Mouse (Mus musculus) MEL-GATA-1-ER (cell line): Measurements from ENCODE around the gene Fn3k.

Source experiments
- DNase-seq: peaks from one replicate; pipeline ENCODE4 v3.0.0-alpha.2; 2012; ENCODE audit warnings: low read depth; ENCODE audit errors: extremely low read depth

Gene Fn3k

DNA sequence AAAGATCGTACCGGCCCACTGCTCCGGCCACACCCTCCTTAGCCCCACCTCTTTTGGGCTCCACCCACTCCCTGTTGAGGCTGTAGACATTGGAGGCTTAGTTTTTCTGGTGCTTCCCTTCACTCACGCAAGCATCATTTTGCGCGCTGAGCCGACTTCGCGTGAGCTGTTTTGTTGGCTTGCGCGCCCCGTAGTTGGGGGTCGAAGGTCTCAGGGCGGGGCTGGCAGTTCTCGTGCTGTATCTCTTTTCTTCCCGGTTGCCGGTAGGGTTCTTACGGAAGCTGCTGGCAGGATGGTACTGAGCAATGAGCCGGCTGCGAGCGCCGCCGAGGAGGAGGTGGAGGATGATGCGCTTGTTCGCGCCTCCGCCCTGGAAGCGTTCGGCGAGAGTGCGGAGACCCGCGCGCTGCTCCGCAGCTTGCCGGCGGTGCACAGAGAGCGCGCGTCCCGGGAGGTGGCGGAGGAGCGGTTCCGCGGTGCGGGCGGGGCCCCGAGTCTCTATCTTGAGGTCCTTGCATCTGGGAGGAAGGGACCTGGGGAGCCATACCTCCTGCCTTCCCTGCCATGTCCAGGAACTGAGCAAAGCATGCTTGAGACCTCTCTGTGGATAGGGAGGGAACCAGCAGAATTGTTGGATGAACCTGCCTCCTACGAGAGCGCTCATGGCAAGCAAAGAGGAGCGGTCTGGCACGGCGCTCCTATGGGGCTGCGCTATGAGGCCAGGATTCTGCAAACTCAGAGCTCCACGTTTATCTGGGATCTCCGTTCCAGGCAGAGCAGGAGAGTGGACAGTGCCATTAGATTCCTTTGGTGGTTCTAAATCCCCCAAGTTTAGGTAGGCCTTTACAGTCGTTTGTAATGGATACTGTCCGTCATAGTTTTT lies 17.3 kb downstream of the Fn3k start, which contains the start of gene Tbcd:
Gene Tbcd, plus strand, starts transcription at position 197 of the 883 bp plus-strand sequence.
- DNase-seq = peak; percentile 95

DNA sequence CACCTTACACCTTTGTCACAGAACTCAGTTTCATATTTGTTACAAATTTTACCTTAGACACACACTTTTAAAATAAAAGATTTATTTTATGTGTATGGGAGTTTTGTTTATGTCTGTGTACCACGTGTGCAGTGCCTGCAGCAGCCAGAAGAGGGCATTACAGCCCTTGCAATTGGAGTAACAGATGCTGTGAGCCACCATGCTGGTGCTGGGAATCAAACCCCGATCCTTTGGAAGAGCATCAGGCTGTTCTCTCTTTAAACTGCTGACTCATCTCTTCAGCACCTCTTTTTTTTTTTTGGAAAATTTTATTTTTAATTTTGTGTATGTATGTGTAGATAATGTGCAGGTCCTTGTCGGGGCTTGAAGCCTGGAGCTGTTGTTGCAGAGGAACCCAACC lies 23.2 kb downstream of the Fn3k start:
- DNase-seq = no peak

DNA sequence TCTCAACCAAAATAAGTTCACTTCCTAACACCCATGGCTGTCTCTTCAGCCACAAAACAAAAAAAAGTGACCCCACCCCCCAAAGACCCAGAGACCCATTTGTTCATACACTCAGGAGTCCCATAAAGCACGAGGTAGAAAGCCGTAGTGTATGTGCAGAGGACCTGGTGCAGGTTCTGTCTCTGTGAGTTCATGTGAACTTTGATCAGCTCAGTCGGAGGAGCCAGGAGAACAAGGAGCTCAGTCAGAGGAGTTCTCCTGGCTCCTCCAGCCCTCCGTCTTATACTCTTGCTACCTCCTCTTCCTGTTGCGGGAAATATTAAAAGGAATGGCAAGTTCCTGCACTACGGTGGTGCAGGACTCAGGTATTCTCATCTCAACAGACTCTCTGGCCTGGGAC lies 32.7 kb downstream of the Fn3k start:
- DNase-seq = no peak

DNA sequence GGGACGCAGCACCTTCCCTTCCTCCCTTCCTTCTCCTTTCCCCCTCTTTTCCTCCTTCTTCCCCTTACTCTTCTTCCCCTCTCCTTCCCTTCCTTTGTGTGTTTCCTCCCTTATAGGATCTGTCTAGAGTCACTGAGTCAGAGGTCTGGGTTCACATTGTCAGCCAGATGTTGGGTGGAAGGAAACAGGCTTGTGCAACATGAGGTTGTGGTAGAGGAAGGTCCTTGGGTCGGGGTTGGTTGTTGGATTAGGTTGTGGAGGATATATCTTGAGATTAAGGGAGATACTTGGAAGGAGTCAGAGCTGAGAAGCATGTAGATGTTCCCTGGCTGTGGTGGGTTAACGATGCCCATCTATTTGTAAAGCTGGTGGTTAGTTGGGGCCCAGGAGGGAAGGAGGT lies 40.1 kb downstream of the Fn3k start:
- no peak for DNase-seq

DNA sequence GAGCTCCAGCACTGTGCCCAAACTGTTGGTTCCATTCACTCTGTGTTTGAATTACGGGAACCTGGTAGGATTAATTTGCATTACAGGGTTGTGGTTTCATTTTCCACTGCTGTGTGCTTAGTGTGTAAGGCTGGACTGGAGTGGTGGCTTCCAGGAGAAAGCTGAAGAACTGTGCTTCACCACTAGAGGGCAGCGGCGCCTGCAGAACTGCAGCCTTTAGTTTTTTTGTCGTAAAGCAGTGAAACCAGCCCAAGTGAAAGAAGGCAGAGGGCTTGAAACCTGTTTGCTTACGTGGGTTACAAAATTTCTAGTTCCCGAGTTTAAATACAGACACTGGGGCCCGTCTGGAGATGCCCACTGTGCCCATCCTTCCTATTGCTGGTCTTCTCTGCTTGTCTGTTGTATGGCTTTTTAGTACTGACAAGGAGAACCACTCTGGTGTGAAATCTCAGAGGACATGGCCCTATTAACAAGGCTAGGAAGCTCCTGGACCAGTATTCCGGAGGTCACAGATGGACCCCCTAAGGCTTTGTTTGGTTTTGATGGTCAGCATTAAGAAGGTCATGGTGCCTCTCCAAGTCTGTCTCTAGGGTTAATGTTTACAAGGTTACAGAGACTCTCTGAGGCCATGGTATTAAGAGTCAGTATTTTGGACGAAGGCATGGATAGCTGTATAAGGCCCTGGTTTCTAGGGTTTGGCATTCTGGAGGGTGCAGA lies 41.1 kb downstream of the Fn3k start:
- peak; percentile 33 for DNase-seq

DNA sequence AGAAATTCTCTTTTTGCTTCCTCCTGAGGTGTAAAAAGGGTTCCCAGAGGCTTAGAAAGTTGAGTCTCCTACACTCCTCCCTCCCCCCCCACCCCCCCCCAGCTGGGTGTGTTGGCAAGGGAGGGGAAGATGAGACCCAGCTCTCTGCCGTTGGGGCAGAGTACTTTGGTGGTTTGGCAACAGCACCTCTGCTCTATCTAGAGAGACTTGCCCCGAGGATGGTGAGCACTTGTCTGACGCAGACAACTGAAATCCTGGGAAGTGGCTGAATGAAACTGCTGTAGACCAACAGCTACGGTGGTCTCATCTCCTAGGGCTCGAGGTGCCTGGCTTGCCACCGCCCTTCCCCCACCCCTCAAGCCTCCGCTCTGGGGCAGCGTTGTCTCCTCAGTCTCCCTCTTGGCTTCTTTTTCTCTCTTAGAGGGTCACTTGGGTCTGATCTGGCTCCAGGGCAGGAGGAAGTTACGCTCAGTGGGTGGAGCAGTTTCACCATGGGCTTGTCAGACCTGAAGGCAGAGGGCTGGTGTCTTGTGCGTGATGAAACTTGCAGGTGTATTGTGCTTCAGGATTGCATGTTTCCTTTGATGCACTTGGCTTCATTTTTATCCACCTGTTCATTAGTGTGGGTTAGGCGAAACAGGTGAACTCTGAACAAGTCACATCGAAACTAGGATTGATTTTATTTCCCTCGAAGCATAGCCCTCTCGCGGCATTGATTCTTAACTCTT lies 44.9 kb downstream of the Fn3k start:
- DNase-seq = no peak

DNA sequence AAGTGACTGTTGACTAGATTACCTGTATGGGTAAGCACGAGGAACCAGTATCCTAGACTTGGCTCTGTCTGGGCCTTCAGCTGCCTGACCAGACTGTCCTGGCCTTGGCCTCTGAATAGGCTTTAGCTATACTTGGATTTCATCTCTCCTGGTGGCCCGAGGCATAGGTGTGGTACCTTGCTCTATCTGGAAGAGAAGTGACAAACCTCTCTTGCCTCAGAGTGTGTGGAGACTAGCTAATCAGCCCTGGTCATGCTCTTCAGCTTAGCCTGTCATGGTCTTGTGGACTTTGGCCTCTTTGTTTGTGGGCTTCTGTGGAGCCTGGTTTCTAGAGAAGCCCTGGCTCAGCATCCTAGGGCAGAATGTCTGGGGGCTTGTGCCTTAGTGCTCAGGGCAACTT lies 46.4 kb downstream of the Fn3k start:
- no peak for DNase-seq

DNA sequence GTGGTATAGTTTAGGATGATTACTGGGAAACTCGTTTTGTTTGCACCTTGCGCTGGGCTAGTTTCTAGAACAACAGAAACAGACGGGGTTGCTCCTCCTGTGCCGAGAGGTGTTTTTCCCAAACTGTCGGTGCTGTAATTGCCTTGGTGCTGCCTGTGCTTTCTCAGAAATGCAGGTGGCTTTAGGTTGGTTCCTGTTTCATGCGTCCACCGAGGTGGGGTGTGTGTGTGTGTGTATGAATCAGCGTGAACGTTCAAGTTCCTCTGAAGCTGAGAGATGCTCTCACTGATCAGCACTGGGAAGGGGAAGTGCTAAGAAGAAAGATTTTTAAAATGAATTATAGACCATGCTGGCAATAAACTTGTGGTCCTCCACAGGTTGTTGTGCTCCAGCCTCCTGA lies 51.2 kb downstream of the Fn3k start:
- peak; percentile 43 for DNase-seq

DNA sequence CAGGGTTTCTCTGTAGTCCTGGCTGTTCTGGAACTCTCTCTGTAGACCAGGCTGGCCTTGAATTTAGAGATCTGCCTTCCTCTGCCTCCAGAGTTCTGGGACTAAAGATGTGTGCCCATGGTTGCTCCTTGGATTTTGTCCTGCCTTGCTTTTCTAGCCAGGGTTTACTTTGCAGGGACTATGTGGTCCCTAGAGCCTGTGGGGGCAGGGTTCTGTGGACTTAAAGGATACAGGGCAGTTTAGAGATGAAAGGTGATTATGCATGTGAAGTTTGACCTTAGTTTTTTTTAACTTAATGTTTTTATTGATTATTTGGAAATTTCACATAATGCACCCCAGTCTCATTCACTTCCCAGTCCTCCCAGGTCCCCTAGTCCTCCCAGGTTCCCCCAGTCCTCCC lies 55.9 kb downstream of the Fn3k start:
- no peak for DNase-seq
